Mouse (Mus musculus): ENCODE measurements around the gene Clybl. TPM values are rescaled to one million over a fixed set of nuclear protein-coding genes. Genes with fewer than 3 reads are reported as not detected.

Gene Clybl
- total and polyA plus RNA-seq, 2 experiments from 2014 or later: 8.7 to 21.1 TPM

DNA sequence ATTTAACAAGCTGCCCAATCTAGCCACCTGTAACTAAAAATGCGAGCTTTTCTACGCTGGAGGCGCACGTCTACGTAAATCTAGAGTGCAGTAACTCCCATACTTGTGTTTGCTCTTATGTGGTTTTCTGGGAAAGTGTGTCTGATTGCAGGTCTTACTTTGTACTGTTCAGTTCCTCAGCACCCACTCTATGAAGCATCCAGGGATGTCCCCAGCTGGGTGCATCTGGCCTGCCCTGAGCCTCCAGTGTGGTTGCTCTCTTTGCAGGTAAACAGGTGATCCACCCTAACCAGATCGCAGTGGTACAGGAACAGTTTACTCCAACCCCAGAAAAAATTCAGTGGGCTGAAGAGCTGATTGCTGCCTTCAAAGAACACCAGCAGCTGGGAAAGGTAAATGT lies 202.4 kb downstream of the Clybl start:
- WGBS: 78% methylated on average over 6 of the region's 6 CpGs
- Histone ChIP-seq H3K9me3 (ENCODE audit: low read length) (no peaks in the 10 kb centered on the region), H3K4me1 (ENCODE audit: insufficient read depth, low read length) (no peaks in the 10 kb centered on the region), H3K27me3 (ENCODE audit: insufficient read depth, low read length) (peaks cover 58% of the 10 kb centered on the region), H3K9ac (replicated peaks; ENCODE audit: low read length, poor library complexity, severe bottlenecking) (no peak overlapping the region), H3K36me3 (ENCODE audit: insufficient read depth, low read length) (no peaks in the 10 kb centered on the region), H3K4me3 (ENCODE audit: low read depth, low read length) (no peak overlapping the region), H3K27ac (ENCODE audit: low read depth, low read length) (no peak overlapping the region), H3K4me2 (ENCODE audit: low read depth, low read length, poor library complexity, severe bottlenecking) (no peak overlapping the region)
- DNase-seq (ENCODE audit: low spot score) (no peak), ATAC-seq (ENCODE audit: low FRiP score) (no peak)
- no peak for TF ChIP-seq CTCF (IDR thresholded peaks at IDR 0.05)

DNA sequence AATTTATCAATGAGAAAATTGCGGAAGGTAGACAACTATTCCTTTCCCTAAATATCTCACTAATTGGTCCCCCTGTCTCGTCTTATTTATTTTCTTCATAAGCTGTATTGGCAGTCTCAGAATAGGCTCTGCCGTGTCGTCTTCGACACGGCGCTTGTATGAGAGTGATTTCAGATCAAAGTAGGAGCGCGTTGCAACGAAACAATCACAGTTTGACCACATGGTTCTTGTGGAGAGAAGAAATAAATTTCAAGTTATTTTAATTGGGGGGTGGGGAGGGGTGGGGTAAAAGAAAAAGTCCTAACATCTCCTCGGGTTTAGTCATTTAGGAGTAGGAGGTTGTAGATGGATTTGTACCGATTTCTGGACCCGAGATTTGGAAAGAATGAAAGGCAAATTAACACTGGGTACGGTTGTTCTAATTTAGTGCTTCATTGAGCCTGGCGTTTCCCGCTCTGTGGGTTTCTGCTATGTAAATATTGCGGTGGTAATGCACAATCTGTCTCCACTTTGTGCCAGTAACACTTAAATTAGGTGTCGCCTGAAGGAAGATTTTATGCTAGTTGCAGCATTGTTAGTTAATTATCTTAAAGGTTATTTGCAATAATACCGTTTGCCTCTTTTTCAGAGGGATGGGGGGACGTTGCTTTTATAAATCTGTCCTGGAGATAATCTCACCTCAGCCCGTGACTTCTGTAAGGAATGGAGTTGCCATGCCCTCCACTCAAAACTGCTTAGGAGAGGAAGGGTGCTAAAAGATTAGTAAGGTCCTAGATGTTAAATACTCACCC lies 203.1 kb downstream of the Clybl start:
- Histone ChIP-seq H3K4me3 (ENCODE audit: low read depth, low read length) (no peak overlapping the region), H3K27ac (ENCODE audit: low read depth, low read length) (no peak overlapping the region; the same call in 1 of the 2 replicates), H3K9me3 (ENCODE audit: low read length) (no peaks in the 10 kb centered on the region), H3K36me3 (ENCODE audit: insufficient read depth, low read length) (no peaks in the 10 kb centered on the region), H3K27me3 (ENCODE audit: insufficient read depth, low read length) (peaks cover 56% of the 10 kb centered on the region), H3K9ac (replicated peaks; ENCODE audit: low read length, poor library complexity, severe bottlenecking) (no peak overlapping the region), H3K4me1 (ENCODE audit: insufficient read depth, low read length) (no peaks in the 10 kb centered on the region), H3K4me2 (ENCODE audit: low read depth, low read length, poor library complexity, severe bottlenecking) (peak overlapping the region; percentile 4; the same call in 1 of the 2 replicates)
- peak; percentile 73 for DNase-seq (ENCODE audit: low spot score)
- 36% methylated on average over 21 of the region's 21 CpGs for WGBS
- no peak for ATAC-seq (ENCODE audit: low FRiP score)
- no peak for TF ChIP-seq CTCF (IDR thresholded peaks at IDR 0.05)

DNA sequence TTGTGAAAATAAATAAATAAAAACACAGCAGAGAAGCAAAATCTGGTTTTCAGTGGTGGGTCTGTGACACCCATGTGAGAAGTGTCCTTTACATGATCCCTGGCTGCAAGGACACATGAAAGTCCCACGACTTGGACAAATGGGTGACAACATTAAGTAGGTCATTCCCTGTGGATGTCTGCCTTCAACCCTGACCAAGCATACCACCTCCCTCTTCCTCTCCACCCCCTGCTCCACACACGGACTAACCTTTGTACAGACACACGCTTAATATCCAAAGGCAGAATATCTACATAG lies 203.7 kb downstream of the Clybl start:
- Histone ChIP-seq H3K4me2 (ENCODE audit: low read depth, low read length, poor library complexity, severe bottlenecking) (no peak overlapping the region), H3K36me3 (ENCODE audit: insufficient read depth, low read length) (no peaks in the 10 kb centered on the region), H3K27ac (ENCODE audit: low read depth, low read length) (no peak overlapping the region), H3K27me3 (ENCODE audit: insufficient read depth, low read length) (peaks cover 62% of the 10 kb centered on the region), H3K9ac (replicated peaks; ENCODE audit: low read length, poor library complexity, severe bottlenecking) (no peak overlapping the region), H3K9me3 (ENCODE audit: low read length) (no peaks in the 10 kb centered on the region), H3K4me3 (ENCODE audit: low read depth, low read length) (no peak overlapping the region), H3K4me1 (ENCODE audit: insufficient read depth, low read length) (no peaks in the 10 kb centered on the region)
- TF ChIP-seq CTCF (IDR thresholded peaks at IDR 0.05): no peak
- ATAC-seq (ENCODE audit: low FRiP score): no peak
- 72% methylated on average over 3 of the region's 3 CpGs for WGBS
- no peak for DNase-seq (ENCODE audit: low spot score)

DNA sequence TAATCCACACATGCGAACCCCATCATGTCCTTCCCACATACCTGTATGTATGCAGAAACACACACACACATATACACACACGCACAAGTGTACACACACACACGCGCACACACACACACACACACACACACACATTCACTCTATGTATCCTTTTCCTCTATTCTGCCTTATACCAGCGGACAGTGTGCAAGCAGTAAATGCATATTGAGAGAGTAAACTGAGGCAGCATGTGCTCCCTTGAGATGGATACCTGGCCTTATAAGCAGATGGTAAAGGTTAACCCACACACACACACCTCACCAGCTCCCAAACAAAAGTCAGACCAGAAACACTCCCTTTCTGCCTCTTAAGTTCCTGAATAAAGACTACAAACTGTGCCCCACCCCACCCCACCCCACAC lies 204.3 kb downstream of the Clybl start:
- H3K27me3 ChIP-seq (ENCODE audit: insufficient read depth, low read length): peaks cover 65% of the 10 kb centered on the region
- H3K4me3 ChIP-seq (ENCODE audit: low read depth, low read length): no peak overlapping the region
- H3K36me3 ChIP-seq (ENCODE audit: insufficient read depth, low read length): no peaks in the 10 kb centered on the region
- TF ChIP-seq CTCF (IDR thresholded peaks at IDR 0.05): no peak
- no peak overlapping the region for H3K4me2 ChIP-seq (ENCODE audit: low read depth, low read length, poor library complexity, severe bottlenecking)
- 92% methylated on average over 5 of the region's 5 CpGs for WGBS
- DNase-seq (ENCODE audit: low spot score): no peak
- no peak overlapping the region for H3K27ac ChIP-seq (ENCODE audit: low read depth, low read length)
- no peaks in the 10 kb centered on the region for H3K9me3 ChIP-seq (ENCODE audit: low read length)
- ATAC-seq (ENCODE audit: low FRiP score): no peak
- H3K9ac ChIP-seq (replicated peaks; ENCODE audit: low read length, poor library complexity, severe bottlenecking): no peak overlapping the region
- no peaks in the 10 kb centered on the region for H3K4me1 ChIP-seq (ENCODE audit: insufficient read depth, low read length)

DNA sequence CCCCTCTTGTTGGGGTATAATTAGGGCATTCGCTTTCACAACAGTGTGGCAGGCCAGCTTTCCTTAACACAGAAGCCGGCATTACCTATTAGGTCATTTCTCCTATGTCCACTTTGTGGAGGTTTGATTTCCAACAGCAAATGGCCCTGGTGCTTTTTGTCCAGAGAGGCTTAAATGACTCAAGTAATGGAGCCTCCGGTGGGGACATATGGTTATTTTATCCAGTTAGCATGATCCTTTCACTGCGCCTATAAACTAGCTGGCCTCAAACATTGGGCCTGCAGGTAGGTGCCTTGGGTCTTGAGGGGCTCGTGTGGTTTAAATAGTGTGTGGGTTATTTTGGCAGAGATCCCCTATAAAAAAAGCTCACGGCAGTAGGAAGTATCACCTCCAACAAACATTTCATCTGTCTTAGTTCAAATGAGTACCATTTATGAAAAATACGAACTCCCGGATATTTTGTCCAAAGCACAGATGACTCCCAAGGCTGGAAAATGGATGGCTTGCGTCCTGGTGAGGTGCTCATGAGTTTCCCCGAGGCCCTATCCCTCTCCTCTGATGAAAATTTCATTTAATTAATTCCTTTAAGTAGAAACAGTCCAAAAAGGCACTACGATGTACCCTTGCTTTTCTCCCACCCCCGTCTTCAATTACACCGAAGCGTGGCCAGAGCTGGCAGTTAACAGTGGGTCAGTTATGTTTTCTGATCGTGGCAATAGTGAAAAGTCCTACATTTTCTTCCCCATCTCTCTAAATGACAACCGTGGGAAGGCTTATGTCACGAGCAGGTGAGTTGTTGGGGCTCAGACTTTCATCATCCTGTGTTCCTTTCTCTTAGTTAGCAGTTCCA lies 205.0 kb downstream of the Clybl start:
- no peak for TF ChIP-seq CTCF (IDR thresholded peaks at IDR 0.05)
- ATAC-seq (ENCODE audit: low FRiP score) (no peak), DNase-seq (ENCODE audit: low spot score) (no peak)
- H3K9ac ChIP-seq (replicated peaks; ENCODE audit: low read length, poor library complexity, severe bottlenecking): no peak overlapping the region
- no peak overlapping the region for H3K4me2 ChIP-seq (ENCODE audit: low read depth, low read length, poor library complexity, severe bottlenecking)
- peaks cover 62% of the 10 kb centered on the region for H3K27me3 ChIP-seq (ENCODE audit: insufficient read depth, low read length)
- no peaks in the 10 kb centered on the region for H3K9me3 ChIP-seq (ENCODE audit: low read length)
- H3K27ac ChIP-seq (ENCODE audit: low read depth, low read length): no peak overlapping the region
- 83% methylated on average over 17 of the region's 17 CpGs for WGBS
- no peaks in the 10 kb centered on the region for H3K36me3 ChIP-seq (ENCODE audit: insufficient read depth, low read length)
- no peaks in the 10 kb centered on the region for H3K4me1 ChIP-seq (ENCODE audit: insufficient read depth, low read length)
- no peak overlapping the region for H3K4me3 ChIP-seq (ENCODE audit: low read depth, low read length)

DNA sequence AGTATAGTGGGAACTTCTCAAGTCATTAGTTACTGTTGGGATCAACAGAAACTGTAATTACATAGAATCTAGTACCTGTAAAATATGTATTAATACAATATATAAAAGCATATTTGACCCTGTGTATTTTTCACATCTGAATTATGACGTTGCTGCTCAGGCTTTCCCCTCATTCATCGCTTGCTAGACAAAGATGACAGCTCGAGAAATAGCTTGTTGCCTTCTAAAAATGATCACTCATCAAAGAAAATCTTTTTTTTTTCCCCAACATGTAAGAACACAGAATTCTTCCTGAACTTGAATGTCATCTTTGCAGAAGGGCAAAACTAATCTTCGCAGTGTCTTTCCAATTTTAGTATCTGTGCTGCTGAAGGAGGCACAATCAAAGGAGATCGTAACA lies 206.3 kb downstream of the Clybl start:
- no peak for ATAC-seq (ENCODE audit: low FRiP score)
- no peak for TF ChIP-seq CTCF (IDR thresholded peaks at IDR 0.05)

More for the DNA sequence above, 206.3 kb downstream of the Clybl start:
- no peak overlapping the region for H3K4me3 ChIP-seq (ENCODE audit: low read depth, low read length)
- no peaks in the 10 kb centered on the region for H3K4me1 ChIP-seq (ENCODE audit: insufficient read depth, low read length)
- no peak overlapping the region for H3K4me2 ChIP-seq (ENCODE audit: low read depth, low read length, poor library complexity, severe bottlenecking)
- H3K9me3 ChIP-seq (ENCODE audit: low read length): no peaks in the 10 kb centered on the region
- 79% methylated on average over 5 of the region's 5 CpGs for WGBS
- no peak for DNase-seq (ENCODE audit: low spot score)
- H3K9ac ChIP-seq (replicated peaks; ENCODE audit: low read length, poor library complexity, severe bottlenecking): no peak overlapping the region
- H3K27me3 ChIP-seq (ENCODE audit: insufficient read depth, low read length): peaks cover 58% of the 10 kb centered on the region
- H3K27ac ChIP-seq (ENCODE audit: low read depth, low read length): no peak overlapping the region
- no peaks in the 10 kb centered on the region for H3K36me3 ChIP-seq (ENCODE audit: insufficient read depth, low read length)

All from midbrain, postnatal 0 days (tissue).